Mouse (Mus musculus) ovary, adult 18-20 months (tissue): Measurements from ENCODE around the gene Gm20388.

Experiments
- DNase-seq: peaks from one replicate; pipeline ENCODE4 v3.0.0; 2022; ENCODE audit warnings: low spot score, mixed read lengths

The Gm20388 gene

DNA sequence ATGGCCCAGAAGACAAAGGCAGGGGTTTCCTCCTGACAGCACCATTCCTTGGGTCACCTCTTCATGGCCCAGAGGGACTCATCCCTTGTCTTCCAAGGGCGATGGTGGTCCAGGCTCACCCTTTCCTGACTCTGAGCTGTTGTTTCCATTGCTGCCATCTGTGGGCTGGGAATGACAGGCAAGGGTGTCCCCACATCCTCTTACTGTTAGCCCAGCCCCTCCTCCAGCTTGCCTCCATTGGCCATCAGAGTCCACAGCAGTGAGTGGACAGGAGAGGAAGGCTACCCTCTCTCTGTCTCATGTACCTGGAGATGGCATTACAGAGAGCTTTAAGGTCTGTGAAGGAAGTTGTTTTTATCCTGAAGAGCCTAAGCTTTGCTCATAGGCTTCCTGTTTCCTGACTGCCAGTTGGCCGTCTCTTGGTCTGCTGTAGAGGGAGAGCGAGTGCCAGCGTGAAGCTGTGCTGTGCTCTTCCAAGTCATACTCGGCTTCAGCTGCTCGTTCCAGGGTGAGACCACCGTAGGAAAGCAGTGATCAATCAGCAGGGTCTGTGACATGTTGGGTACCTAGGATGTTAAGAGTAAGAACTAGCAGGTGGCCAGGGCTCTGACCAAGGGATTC, 4391.4 kb downstream of the Gm20388 start:
- DNase-seq, result no peak

DNA sequence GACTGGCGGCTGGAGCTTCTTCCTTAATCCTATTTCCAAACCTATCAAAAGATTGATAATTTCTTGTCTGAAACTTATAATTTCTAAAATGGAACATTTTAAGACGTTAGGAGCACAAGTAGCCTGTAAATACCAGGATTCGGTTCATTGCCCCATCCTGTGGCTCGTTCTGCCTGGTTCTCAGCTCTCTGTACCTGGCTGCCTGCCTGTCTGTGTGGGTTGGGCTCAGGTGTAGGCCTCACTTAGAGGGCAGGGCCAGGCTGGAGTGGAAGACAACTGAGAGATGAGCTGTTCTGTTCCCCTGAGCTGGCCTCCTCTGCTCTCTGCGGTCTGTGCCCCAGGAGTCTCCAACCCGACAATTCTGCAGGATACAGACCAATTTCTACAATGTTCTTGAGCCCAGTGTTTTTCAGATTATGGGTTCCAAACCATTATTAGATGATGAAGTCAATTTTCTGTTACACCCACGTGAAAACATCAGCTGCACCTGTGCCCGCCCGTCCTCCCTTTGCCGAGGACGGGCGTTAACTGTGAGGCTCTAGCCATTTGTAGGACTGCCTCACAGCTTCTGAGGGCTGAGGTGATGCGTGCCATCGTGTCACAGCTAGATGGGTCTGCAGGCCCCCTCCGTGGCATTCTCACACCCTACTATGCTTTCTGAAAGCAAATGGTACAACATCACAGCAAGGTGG, 4392.7 kb downstream of the Gm20388 start:
- DNase-seq, result no peak

DNA sequence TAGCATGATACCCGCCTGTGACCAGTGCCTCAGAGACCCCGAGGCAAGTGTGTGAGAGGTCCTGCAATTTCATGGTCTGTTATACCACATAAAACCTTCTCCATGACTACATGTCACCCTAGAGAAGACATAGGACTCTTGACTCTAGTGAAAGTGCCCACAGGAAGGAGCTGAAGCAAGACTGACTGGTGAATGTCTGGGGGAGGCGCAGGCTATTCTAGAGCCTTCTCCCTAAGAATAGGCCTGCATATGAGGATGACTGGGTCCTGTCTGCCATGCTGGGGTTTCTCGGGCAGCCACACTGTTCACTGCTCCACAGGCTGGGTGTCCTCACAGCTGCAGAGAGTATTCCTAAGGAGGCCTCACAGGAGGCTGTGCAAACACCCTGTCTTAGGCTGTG, 4393.5 kb downstream of the Gm20388 start:
- DNase-seq, result no peak

DNA sequence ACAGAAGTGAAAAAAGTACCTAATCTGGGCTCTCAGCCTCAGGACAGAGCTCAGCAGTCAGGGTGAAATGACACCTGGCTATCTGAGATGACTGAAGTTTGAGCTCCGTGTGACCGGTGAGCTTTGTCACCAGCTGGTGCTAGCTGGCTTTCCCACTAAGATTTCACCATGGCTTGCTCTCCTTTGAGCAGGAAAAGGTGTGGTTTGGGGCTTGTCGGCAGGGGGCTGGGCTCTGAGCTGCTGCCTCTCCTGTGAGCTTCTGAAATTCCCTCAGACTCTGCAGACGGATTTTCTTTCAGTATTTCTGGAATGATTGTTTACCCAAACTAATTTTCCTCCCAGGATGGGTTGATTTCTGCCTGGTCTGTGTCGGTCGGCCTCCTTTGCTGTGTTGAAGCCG, 4395.9 kb downstream of the Gm20388 start:
- DNase-seq, result no peak

DNA sequence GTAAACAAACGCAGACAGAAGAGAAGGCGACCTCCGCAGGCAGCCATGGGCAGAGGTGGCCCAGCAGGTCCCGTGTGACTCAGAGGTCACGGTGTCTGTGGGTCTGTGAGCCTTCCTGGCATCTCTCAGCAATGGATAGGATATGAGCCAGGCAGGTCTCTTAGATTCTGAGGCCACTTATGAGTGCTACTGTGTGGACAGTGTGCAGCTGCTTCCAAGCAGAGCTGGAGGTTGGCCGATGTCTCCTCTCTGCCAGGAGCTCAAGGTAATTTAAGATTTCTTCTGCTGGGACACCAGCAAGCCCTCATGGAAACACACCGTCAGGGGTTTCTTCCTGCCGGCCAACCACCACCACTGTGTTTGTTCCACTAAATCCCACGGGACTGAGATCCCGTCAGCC, 4397.1 kb downstream of the Gm20388 start:
- no peak for DNase-seq

DNA sequence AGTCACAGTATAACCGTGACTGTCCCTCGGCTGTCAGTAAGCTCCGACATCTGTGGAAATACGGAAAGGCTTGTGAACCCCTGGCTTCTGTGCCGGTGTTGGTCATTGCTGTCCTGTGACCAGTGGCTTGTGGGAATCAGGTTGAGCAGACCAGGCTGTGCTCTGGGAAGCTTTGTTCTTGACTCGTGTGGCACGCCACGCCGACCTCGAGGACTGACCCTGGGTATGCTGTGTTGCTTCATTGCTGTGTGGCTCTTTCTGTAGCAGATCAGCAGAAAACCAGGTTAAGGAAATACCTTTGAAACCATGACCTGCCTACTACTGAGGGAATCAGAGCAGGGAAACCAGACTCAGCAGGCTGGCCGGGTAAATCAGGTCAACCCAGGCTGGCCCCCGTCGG, 4399.9 kb downstream of the Gm20388 start:
- DNase-seq, result no peak

DNA sequence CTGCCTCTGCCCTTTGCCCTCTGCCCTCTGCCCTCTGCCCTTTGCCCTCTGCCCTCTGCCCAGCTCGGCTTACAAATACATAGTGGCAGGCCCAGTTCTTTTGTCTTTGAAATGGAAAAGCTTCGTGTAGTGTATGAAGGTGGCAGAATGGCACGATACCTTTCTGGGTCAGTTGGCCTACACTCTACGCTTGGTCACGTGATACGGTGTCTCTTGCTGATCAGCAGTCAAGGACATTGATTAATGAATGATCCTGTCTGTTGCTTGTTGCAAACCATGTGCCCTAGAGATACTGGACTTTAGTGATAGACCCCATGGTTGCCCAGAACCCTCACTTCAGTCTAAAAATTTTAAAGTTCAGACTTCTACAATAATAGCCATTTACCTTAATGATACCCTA, 4400.5 kb downstream of the Gm20388 start:
- no peak for DNase-seq

DNA sequence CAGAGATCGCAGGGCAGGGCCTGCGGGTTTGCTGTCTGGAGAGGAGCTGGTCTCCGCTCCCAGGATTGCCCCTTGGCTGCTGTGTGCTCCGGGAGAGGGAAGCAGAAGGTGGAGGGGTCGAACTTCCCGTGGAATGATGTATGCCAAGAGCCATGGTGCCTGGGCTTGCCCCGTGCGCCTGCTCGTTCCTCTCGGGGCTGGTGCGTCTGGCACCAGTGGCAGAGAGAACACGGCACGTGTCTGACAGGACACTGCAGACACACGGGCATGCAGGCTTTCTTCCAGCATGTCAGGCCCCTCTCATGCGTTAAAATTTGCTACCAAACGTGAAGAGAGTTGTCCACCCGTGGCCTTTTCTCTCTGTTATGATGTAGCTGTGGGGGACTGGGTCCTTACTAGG, 4401.1 kb downstream of the Gm20388 start:
- DNase-seq, result no peak

DNA sequence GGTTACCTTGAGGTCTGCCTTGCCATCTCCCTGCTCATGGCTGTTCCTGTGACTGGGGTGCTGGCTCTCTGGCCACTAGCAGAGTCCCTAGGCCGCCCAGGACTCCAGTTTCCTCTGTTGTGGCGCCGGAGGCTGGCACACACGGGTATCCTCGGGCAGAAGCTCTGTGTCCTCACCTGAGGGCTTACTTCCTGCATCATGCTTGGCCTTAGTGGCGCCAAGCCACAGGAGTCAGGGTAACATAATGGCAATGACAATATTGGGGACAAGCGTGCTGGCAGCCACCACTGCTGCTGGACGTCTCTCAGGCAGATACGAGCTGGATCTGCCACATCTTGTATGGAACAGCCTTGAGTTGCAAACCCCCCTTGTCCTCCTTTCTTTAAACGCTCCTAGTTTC, 4401.6 kb downstream of the Gm20388 start:
- DNase-seq, result no peak

DNA sequence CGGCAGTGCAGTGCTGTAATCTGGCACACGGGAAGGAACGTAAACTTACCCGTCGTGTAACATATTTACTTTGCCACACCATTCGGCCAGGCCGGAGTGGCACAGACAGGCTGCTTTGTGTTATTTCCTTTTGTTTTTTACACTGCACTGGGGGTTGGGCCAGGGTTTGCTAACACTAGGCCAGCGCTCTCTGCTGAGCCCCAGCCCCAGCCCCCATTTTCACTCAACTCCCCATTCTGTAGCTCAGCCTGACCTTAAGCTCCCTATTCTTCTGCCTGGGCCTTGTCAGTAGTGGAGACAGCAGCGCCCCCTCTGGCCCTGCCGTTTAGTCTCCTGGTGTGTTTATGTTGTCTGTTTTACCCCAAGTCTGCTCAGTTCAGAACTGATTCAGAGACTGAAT, 4404.2 kb downstream of the Gm20388 start:
- no peak for DNase-seq

DNA sequence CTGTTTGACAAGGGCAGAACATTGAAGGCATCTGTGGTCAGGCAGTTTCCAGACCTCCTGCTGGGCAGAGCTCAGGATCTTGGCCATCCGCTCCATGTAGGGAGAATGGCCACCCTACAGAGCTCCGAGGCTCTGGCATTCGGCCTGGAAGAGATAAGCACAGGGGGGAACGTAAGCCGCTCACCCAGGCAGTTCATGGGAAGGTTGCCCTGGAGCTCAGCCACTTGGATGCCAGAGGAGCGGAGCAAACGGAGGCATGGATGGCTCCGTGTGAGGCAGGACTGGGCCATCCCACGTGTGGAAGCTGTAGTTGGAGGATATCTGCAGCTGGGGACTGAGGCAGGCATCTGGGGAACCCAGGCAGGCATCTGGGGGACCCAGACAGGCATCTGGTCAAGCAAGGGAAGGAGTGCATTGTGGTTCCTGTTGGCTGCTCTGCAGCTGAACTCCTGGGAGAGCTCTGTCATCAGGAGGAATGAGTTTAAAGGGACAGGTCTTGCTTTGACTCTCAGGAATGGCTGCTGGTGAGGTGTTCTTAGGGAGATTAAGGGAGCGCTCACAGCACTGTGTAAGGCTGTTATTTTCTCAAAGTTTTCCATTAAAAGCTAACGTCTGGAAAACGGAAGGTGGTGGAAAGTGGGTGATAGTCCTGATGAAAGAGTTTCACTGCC, 4406.0 kb downstream of the Gm20388 start:
- peak; percentile 81 for DNase-seq

DNA sequence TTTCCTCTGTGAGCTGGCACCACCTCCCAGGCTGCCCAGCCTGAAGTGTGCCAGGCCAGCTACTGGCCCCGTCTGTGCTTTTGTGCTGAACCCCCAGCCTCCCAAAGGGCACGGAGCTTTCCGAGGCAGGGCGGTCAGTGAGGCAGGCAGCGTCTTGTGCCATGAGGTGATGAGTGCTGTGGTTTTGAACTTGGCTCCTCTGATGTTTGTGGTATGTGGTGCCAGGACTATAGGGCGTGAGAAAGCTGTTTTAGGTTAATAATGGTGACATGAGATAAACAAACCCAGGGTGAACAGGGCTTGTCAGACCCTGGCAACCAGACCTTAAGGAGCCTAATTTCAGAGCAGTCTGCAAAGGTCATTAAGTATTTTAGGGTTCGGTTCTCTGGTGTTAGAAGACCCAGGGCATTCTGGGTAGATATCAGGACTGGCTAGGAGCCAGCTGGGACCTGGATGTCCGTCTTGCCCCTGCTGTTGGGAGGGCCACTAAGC, 4406.6 kb downstream of the Gm20388 start:
- no peak for DNase-seq

DNA sequence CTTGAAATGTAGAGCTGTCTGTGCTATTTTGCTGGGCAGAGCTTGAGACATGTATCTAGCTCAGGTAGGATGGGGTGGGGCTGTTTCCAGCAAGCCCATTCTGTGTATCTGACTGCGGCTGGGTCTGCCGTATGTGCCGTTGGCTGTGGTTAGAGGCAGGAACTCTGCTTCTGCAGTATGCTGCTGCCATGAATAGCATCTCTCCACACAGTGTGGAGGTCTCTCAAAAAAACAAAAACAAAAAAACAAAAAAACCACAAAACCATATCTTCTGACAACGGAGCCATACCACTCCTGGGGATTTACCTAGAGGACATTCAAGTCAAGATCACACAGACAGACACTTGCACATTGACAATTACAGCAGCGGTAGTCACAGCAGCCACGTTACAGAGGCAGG, 4407.2 kb downstream of the Gm20388 start:
- no peak for DNase-seq

DNA sequence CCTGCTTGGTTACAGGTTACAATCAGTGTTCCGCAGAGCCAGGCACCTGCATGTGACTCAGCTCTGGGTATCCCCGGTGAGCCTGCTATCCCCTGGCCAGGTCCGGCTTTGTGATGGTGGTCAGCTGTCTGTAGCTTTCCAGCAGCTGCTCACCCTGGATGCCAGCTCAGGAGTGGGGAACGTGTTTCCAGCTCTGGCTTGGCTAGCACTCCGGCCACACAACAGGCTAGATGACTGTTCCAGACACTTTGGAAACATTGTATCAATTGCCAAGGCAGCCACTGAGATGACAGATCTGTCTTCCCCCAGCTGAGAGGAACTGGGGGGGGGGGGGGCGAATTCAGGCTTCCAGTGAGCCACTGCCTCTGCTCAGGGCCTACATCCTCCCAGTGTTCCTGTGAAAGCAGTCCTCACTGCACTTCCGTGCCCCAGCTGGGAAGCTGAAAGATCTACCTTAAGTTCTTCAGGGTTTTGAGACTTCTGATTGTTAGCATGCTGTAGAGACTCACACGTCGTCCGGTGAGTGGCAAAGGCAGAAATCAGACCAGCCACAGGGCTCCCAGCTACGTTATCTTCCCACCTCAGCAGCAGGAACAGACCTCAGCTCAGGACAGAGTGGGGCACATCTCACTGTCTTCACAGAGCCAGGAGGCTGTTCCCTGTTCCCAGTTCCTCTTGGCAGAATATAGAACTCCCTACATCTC, 4408.1 kb downstream of the Gm20388 start:
- no peak for DNase-seq

DNA sequence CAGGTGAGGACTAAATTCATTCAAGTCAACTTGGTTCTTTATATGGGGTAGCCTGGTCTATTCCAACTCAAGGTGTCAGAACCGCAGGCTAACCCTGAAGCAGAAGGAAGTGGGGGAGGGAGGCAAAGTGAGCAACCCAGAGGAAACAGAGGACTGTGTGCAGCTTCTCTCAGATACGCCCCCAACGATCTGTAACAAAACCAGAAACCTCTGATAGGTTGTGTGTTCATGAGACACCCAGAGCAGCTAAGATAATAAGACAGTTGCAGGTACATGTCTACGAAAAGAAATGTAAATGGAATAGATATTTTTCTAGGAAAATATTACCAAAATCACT, 4408.6 kb downstream of the Gm20388 start:
- no peak for DNase-seq

DNA sequence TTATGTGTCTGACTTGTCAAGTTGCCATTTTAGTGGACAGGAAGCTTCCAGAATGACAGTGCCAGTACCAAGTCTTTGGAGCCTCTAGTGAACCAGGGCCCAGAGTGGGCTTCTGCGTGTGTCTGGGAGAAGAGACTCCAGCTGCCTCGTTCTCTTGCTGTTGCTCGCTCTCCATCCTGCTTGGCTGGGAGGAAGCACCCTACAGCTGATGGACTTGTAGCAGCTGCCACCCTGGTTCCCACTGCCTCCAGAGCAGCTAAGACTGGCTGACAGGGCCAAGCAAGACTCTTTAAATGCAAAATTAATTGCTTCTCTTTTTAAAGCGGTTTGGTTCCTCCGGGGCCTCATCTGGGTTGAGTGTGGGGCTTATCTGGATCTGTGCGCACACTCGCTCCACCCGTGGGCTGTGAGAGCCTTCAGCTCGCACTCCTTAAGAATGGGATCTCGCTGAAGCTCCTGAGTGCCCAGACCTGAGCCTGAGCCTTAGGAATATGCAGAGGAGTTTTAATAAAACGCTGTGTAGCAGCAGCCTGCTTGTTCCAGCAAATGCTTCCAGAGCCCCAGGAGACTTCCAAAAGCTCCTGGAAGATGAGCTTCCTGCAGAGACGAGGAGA, 4410.7 kb downstream of the Gm20388 start:
- DNase-seq, result no peak

DNA sequence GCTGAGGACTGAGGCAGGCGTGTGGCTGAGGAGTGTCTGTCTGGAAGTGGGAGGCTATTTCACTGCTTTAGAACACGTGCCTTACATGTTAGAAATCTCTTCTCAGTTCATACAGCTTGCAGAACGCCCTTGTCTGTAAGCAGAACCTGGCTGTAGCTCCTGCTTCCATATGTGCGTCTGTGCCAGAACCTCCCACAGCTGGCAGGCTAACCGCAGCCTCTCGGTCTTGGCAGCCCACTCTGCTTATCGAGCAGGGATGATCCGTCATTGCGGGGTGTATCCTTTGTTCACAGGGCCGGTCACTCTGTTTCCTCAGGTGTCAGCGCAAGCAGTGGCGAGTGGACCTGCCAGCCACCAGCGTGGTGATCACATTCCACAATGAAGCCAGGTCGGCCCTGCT, 4412.7 kb downstream of the Gm20388 start:
- peak; percentile 37 for DNase-seq

DNA sequence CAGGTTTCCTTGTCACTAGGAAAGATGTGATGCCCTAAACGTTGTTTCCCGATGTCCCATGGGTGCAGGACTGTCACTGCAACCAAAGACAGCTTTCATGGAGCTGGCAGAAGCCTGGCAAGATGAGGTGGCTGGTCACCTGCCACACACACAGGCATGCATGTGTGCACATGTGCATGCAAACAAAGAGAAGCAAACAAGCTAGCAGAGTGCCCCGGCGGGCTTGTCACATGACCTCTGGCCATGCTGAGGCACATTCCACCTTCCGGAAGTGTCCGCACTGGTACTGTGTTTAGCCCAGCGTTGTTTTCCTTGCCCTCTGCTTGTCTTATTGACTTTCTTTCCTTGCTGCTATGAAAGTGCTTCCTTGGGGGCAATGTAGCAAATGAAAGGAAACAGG, 4417.6 kb downstream of the Gm20388 start:
- DNase-seq, result no peak

DNA sequence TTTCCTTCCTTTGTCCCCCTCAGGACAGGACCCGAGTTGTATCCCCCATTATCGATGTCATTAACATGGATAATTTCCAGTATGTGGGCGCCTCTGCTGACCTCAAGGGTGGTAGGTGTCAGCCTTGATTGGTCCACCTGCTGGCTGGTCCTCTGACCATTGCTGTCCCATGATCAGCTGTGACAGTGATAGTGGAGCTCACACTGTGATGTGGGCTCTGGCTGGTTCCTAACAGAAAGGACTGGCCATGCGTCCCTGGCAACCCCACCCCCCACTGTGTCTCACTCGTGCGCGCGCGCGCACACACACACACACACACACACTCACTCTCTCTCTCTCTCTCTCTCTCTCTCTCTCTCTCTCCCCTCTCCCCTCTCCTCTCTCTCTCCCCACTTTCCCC, 4419.0 kb downstream of the Gm20388 start:
- DNase-seq, result no peak

DNA sequence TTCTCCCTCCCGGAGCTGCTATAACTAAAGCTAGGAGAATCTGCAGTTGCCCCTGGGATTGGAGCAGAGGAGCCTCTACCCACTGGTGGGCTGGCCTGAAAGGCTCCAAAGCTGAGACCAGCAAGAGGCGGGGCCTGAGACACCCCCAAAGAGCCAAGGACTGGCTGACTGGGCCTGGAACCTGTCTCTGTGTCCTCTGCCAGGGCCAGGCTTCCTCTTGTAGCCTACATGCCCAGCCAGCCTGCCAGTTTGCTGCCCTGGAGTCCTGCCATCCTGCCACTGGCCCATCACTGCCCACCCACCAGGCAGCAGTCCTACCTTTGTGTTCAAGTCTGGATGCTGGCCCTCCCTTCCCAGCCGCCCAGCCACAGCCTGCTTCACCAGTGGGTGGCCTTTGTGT, 4419.8 kb downstream of the Gm20388 start:
- DNase-seq, result no peak

DNA sequence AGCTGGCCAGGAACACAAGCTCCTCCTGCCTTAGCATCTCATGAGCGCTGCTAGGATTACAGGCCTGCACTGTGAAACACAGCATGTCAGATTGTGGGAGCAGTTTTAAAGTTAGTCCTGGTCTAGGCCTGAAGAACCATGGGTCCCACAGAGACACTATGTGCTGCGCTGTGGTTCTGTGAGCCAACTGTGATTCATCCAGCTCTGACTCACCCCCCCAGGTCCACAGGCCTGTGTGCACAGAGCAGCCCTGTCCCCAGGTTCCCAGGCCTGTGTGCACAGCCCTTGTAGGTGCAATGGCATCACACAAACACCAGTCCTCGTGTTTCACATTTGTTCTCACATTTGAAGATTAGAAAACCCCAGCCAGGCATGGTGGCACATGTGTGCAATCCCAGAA, 4420.5 kb downstream of the Gm20388 start:
- DNase-seq, result no peak

DNA sequence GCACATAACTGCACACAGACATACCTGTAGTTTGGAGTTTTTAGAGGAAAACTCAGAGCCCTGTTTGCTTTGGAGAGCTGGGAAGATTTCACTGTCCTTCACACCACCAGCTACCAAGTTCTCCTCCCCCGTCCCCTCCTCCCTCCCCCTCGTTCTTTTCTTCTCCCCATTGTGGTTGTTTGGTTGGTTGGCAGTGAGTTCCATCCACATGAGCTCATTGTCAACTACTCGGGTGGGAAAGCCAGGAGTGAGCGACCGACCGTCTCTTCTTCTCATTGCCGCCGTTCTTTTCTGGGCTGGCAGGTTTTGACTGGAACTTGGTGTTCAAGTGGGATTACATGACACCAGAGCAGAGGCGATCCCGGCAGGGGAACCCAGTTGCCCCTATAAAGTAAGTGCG, 4421.1 kb downstream of the Gm20388 start:
- DNase-seq, result no peak

DNA sequence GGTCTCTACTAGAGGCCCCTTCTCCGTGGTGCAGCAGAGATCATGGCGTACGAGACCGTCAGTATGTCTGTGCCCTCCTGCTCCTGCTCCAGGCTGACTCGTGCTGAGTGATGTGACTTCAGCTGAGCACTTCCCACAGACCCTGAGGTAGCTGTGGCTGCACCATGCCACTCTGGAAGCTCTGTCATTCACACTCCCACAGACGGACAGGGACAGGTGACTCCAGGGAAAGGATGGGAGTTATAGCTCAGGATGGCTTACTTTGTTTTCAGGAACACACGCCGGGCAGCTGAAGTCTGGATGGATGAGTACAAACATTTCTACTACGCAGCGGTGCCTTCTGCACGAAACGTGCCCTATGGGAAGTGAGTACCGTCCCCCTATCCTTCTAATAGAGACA, 4425.7 kb downstream of the Gm20388 start:
- DNase-seq, result no peak
